Mouse (Mus musculus) liver, embryonic 11.5 days (tissue): ENCODE results near the gene Nsmce4a. TPM values are rescaled to one million over a fixed set of nuclear protein-coding genes. Genes with fewer than 3 reads are reported as not detected.
A peak's percentile ranks its signal among the peaks of the same experiment; 100 is the strongest.

Experiments
- ATAC-seq: fragments of 200-750 bp; cut with Nextera tagmentation; replicated peaks from 2 replicates; pipeline ENCODE4 v1.8.0; 2017; ENCODE audit warnings: moderate number of reproducible peaks, mild to moderate bottlenecking, moderate TSS enrichment, moderate library complexity; ENCODE audit not compliant: low FRiP score
- DNase-seq: peaks from one replicate; pipeline ENCODE4 v3.0.0-alpha.2; 2017; ENCODE audit warnings: low spot score
- H3K27ac ChIP-seq: fragments of 300-500 bp; sonication (generic); 2 replicates; pipeline ENCODE4 v1.5.1; 2014; ENCODE audit warnings: mild to moderate bottlenecking, low read depth, low read length, control low read depth
- H3K27me3 ChIP-seq: fragments of 300-500 bp; sonication (generic); replicated peaks from 2 replicates; pipeline ENCODE4 v1.6.1; 2014; ENCODE audit warnings: low read length, mixed read lengths; ENCODE audit not compliant: control insufficient read depth, insufficient read depth
- H3K36me3 ChIP-seq: fragments of 300-500 bp; sonication (generic); 2 replicates; pipeline ENCODE4 v1.6.1; 2014; ENCODE audit warnings: mild to moderate bottlenecking, low read length, moderate library complexity, mixed read lengths; ENCODE audit not compliant: control insufficient read depth, insufficient read depth
- H3K4me1 ChIP-seq: fragments of 300-500 bp; sonication (generic); replicated peaks from 2 replicates; pipeline ENCODE4 v1.6.1; 2014; ENCODE audit warnings: low read length, mixed read lengths; ENCODE audit not compliant: control insufficient read depth, insufficient read depth
- H3K4me2 ChIP-seq: fragments of 300-500 bp; sonication (generic); 2 replicates; pipeline ENCODE4 v1.6.1; 2014; ENCODE audit warnings: mild to moderate bottlenecking, control low read depth, moderate library complexity
- H3K4me3 ChIP-seq: fragments of 300-500 bp; sonication (generic); 2 replicates; pipeline ENCODE4 v1.5.1; 2014; ENCODE audit warnings: low read depth, low read length, control low read depth
- H3K9ac ChIP-seq: fragments of 300-500 bp; sonication (generic); 2 replicates; pipeline ENCODE4 v1.6.1; 2014; ENCODE audit warnings: low read depth, low read length, control low read depth
- H3K9me3 ChIP-seq: fragments of 300-500 bp; sonication (generic); 2 replicates; pipeline ENCODE4 v1.6.1; 2016; ENCODE audit warnings: low read length, inconsistent platforms, mixed read lengths; ENCODE audit not compliant: control insufficient read depth
- WGBS: fragments of 180-500 bp; shearing (Covaris S2); extraction: QIAGEN DNeasy Blood & Tissue Kit; methylation state at CpG from one replicate; pipeline ENCODE4 v1.1.7; 2014; 5-methylcytosine and 5-hydroxymethylcytosine counted together
- polyA plus RNA-seq: library from polyadenylated mRNA; unstranded; fragments of >200 nt; fragmentation: Nextera tagmentation; extraction: Ambion mirVana; gene quantifications from 2 replicates; pipeline ENCODE4 v1.2.1, GENCODE M21; 2014

Nsmce4a gene
- polyA plus RNA-seq, 1 experiment from 2014 or later, result 175 TPM

- Histone ChIP-seq H3K9me3 (no peaks in the 10 kb centered on the region), H3K9ac (no peak overlapping the region), H3K36me3 (no peaks in the 10 kb centered on the region), H3K4me3 (no peak overlapping the region), H3K27me3 (no peaks in the 10 kb centered on the region), H3K4me1 (no peaks in the 10 kb centered on the region), H3K4me2 (no peak overlapping the region), H3K27ac (no peak overlapping the region)
- 52% methylated on average over 8 of the region's 8 CpGs for WGBS
- ATAC-seq, result no peak
- no peak for DNase-seq
These were observed 18.0 kb upstream of the Nsmce4a start for GRCm38 (mm10) chr7:130590845-130591437.

- Histone ChIP-seq H3K9ac (no peak overlapping the region), H3K4me3 (no peak overlapping the region), H3K27ac (no peak overlapping the region), H3K9me3 (no peaks in the 10 kb centered on the region), H3K4me1 (no peaks in the 10 kb centered on the region), H3K27me3 (no peaks in the 10 kb centered on the region), H3K36me3 (no peaks in the 10 kb centered on the region), H3K4me2 (no peak overlapping the region)
- ATAC-seq (no peak), DNase-seq (no peak)
- WGBS, result 71% methylated on average over 13 of the region's 13 CpGs
These were observed 17.3 kb upstream of the Nsmce4a start for GRCm38 (mm10) chr7:130590081-130590828.

- H3K4me2 ChIP-seq, result no peak overlapping the region
- DNase-seq, result no peak
- H3K9me3 ChIP-seq, result no peaks in the 10 kb centered on the region
- H3K27me3 ChIP-seq, result no peaks in the 10 kb centered on the region
- no peak overlapping the region for H3K27ac ChIP-seq
- H3K4me3 ChIP-seq, result no peak overlapping the region
- no peak for ATAC-seq
- no peaks in the 10 kb centered on the region for H3K4me1 ChIP-seq
- WGBS, result 72% methylated on average over 2 of the region's 2 CpGs
- H3K9ac ChIP-seq, result no peak overlapping the region
- no peaks in the 10 kb centered on the region for H3K36me3 ChIP-seq
These were observed 13.7 kb upstream of the Nsmce4a start for GRCm38 (mm10) chr7:130586521-130587072.

- Histone ChIP-seq H3K27me3 (no peaks in the 10 kb centered on the region), H3K27ac (no peak overlapping the region), H3K4me2 (no peak overlapping the region), H3K9ac (no peak overlapping the region), H3K36me3 (no peaks in the 10 kb centered on the region), H3K4me3 (no peak overlapping the region), H3K4me1 (no peaks in the 10 kb centered on the region), H3K9me3 (no peaks in the 10 kb centered on the region)
- whole genome bisulfite sequencing, result 85% methylated on average over 5 of the region's 5 CpGs
- DNase-seq (no peak), ATAC-seq (no peak)
These were observed 5.7 kb upstream of the Nsmce4a start for GRCm38 (mm10) chr7:130578607-130579006.

GRCm38 (mm10) chr7:130578066-130578465, 5.1 kb upstream of the Nsmce4a start:
- Histone ChIP-seq H3K9me3 (no peaks in the 10 kb centered on the region), H3K27me3 (no peaks in the 10 kb centered on the region), H3K4me3 (no peak overlapping the region), H3K9ac (no peak overlapping the region), H3K4me2 (no peak overlapping the region), H3K4me1 (no peaks in the 10 kb centered on the region), H3K27ac (no peak overlapping the region), H3K36me3 (no peaks in the 10 kb centered on the region)
- WGBS, result 83% methylated on average over 2 of the region's 2 CpGs
- DNase-seq, result no peak
- ATAC-seq, result no peak

- Histone ChIP-seq H3K4me2 (peak within 1 kb of the TSS; percentile 47), H3K4me3 (peak within 1 kb of the TSS; percentile 14; the same call in 1 of the 2 replicates), H3K9ac (no peak within 1 kb of the TSS), H3K4me1 (no peaks in the 10 kb centered on the region), H3K9me3 (no peaks in the 10 kb centered on the region), H3K36me3 (no peaks in the 10 kb centered on the region), H3K27me3 (no peaks in the 10 kb centered on the region), H3K27ac (no peak within 1 kb of the TSS)
- 30% methylated on average over 15 of the region's 15 CpGs for WGBS
- DNase-seq (no peak), ATAC-seq (no peak)
These were observed 4.6 kb upstream of the Nsmce4a start, which contains the start of gene Tacc2 for GRCm38 (mm10) chr7:130577388-130578003. Tacc2 (plus strand) TSS chr7:130577438.

GRCm38 (mm10) chr7:130576981-130577380, 4.1 kb upstream of the Nsmce4a start:
- DNase-seq (no peak), ATAC-seq (no peak)
- Histone ChIP-seq H3K27me3 (no peaks in the 10 kb centered on the region), H3K4me1 (no peaks in the 10 kb centered on the region), H3K9ac (no peak overlapping the region), H3K27ac (no peak overlapping the region), H3K4me2 (peak overlapping the region; percentile 47), H3K9me3 (no peaks in the 10 kb centered on the region), H3K4me3 (peak overlapping the region; percentile 14; the same call in 1 of the 2 replicates), H3K36me3 (no peaks in the 10 kb centered on the region)
- WGBS, result 20% methylated on average over 10 of the region's 10 CpGs

- 64% methylated on average over 13 of the region's 13 CpGs for WGBS
- Histone ChIP-seq H3K9me3 (no peaks in the 10 kb centered on the region), H3K4me3 (no peak overlapping the region), H3K27ac (no peak overlapping the region), H3K36me3 (no peaks in the 10 kb centered on the region), H3K27me3 (no peaks in the 10 kb centered on the region), H3K4me2 (no peak overlapping the region), H3K4me1 (no peaks in the 10 kb centered on the region), H3K9ac (no peak overlapping the region)
- ATAC-seq, result no peak; the same call in 1 of the 2 replicates
- no peak for DNase-seq
These were observed 1.5 kb upstream of the Nsmce4a start for GRCm38 (mm10) chr7:130574211-130574991.
